Mouse (Mus musculus) embryonic fibroblast, embryonic 13.5 days (primary cell): Measurements from ENCODE around the gene Ppm1h. TPM values are rescaled to one million over a fixed set of nuclear protein-coding genes. Genes with fewer than 3 reads are reported as not detected.

Experiments
- H3K27ac ChIP-seq: 2 replicates; pipeline ENCODE4 v1.5.1; 2012; ENCODE audit warnings: low read length, control low read depth, inconsistent platforms; ENCODE audit not compliant: insufficient read depth
- H3K4me1 ChIP-seq: 2 replicates; pipeline ENCODE4 v1.6.1; 2011; ENCODE audit warnings: low read length; ENCODE audit not compliant: control insufficient read depth, insufficient read depth
- H3K4me3 ChIP-seq: 2 replicates; pipeline ENCODE4 v1.5.1; 2011; ENCODE audit warnings: mild to moderate bottlenecking, control low read depth, low read length; ENCODE audit not compliant: insufficient read depth
- CTCF ChIP-seq: IDR thresholded peaks from 2 replicates; pipeline ENCODE4 v1.5.1; 2011; ENCODE audit warnings: mild to moderate bottlenecking, control low read depth, low read length, moderate library complexity, borderline replicate concordance; ENCODE audit not compliant: insufficient read depth
- POLR2A ChIP-seq: IDR thresholded peaks from 2 replicates; pipeline ENCODE4 v1.6.1; 2011; ENCODE audit warnings: low read depth, mild to moderate bottlenecking, control low read depth, low read length, moderate library complexity
- polyA plus RNA-seq: library from polyadenylated mRNA; stranded (reverse); fragments of >200 nt; gene quantifications from 2 replicates; pipeline ENCODE4 v1.2.4, GENCODE M21; 2011; ENCODE audit warnings: low read depth; ENCODE audit not compliant: missing spikeins, insufficient read length

Ppm1h gene
- polyA plus RNA-seq, 1 experiment = 4.5 TPM

DNA sequence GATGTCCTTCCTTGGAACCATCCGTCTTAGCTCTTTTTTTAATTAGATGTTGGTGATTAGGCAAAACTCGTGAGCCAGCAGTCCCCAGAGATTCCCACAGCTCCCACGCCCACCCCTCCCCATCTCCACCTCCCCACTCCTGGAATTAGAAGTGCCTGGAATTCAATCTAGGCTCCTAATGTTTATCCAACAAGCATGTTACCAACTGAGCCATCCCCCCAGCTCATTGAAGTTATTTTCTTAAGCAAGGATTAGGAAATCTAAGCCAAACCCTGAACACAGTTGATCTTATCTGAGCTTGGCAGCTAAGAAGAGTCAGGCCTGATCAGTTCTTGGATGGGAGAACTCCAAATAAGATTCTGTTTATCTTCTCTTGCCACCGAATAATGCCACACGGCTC, 92.4 kb downstream of the Ppm1h start:
- no peak for TF ChIP-seq CTCF
- Histone ChIP-seq H3K27ac (no peak overlapping the region), H3K4me1 (no peaks in the 10 kb centered on the region), H3K4me3 (no peak overlapping the region)

GRCm38 (mm10) chr10:122774169-122774568, 95.6 kb downstream of the Ppm1h start:
- TF ChIP-seq POLR2A = no peak
- TF ChIP-seq CTCF = no peak
- Histone ChIP-seq H3K4me1 (peaks cover 7% of the 10 kb centered on the region), H3K4me3 (no peak overlapping the region), H3K27ac (no peak overlapping the region)

DNA sequence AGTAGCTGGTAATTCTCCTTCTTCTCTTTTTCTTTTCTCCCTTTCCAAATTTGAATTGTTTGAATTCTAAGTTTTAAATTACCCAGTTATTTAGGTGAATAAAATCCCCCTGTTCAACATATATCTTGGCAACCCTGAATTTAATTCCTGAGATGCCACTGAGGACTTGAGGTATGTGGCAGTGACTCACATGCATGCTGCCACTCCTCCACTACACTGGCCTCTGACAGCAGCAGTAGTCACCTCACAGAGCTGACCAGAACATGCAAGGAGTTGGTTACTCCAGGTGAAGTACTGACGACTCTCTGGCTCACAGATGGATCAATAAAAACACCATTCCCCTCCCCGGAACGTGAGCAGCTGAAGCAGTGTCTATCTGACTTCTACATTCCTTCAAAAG, 98.9 kb downstream of the Ppm1h start:
- H3K4me1 ChIP-seq = peaks cover 7% of the 10 kb centered on the region
- no peak overlapping the region for H3K4me3 ChIP-seq
- no peak overlapping the region for H3K27ac ChIP-seq
- TF ChIP-seq POLR2A (no peak), CTCF (no peak)

- Histone ChIP-seq H3K27ac (no peak overlapping the region), H3K4me3 (no peak overlapping the region), H3K4me1 (peaks cover 7% of the 10 kb centered on the region)
- TF ChIP-seq POLR2A = no peak
- TF ChIP-seq CTCF = no peak
These were observed 99.5 kb downstream of the Ppm1h start for GRCm38 (mm10) chr10:122777939-122778655.

- H3K4me1 ChIP-seq = peaks cover 7% of the 10 kb centered on the region
- TF ChIP-seq POLR2A (no peak), CTCF (no peak)
- no peak overlapping the region for H3K4me3 ChIP-seq
- no peak overlapping the region for H3K27ac ChIP-seq
These were observed 100.8 kb downstream of the Ppm1h start for GRCm38 (mm10) chr10:122779351-122779750.

DNA sequence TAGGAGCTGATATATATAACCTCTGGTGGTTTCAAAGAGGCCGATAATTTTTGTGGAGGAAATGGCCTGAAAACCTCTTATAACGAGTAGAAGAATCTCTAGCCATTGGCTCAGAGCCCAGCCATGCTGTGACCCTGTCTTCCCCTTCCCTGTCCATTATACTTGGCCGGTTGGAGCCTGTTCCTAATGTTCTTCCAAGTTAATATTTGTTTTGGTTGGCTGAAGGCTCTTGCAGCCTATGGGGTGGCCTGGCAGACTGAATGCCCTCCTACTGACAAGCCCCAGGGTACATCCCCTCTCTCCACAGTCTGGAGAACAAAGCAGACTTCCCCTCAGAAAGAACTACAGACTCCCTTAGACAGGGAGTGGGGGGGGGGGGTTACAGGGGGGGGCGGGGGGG, 104.2 kb downstream of the Ppm1h start:
- TF ChIP-seq POLR2A (no peak), CTCF (no peak)
- H3K4me3 ChIP-seq = no peak overlapping the region
- no peaks in the 10 kb centered on the region; the same call in 1 of the 2 replicates for H3K4me1 ChIP-seq
- H3K27ac ChIP-seq = no peak overlapping the region

DNA sequence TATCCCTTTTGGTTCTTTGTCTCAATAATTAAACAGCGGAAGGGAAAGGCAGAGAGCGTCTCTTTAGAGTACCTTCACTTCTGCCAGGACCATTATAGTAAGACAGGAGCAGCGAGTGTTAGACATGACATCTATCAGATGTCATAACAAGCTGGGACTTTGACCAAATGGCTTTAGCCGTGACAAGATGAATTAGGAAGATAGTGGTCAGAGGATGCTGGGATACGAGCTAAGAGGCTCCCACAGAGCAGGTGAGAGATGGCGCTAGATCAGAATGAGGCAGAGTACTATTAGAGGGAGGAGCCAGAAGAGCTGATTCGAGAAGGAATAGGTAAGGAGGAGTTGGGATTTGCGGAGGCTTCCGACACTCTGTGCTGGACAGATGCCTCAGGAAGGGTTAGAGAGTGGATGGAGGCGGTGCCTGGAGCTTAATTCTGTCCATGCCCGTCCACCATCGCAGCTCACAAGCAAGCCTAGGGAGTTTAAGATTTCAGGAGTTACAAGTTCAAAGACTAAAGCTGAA, 111.1 kb downstream of the Ppm1h start:
- no peak overlapping the region for H3K4me3 ChIP-seq
- no peak for TF ChIP-seq CTCF
- no peak for TF ChIP-seq POLR2A
- H3K27ac ChIP-seq = no peak overlapping the region
- no peaks in the 10 kb centered on the region for H3K4me1 ChIP-seq

- Histone ChIP-seq H3K4me1 (no peaks in the 10 kb centered on the region), H3K27ac (no peak overlapping the region), H3K4me3 (no peak overlapping the region)
- TF ChIP-seq POLR2A (no peak), CTCF (no peak)
These were observed 113.7 kb downstream of the Ppm1h start for GRCm38 (mm10) chr10:122792021-122792966.

DNA sequence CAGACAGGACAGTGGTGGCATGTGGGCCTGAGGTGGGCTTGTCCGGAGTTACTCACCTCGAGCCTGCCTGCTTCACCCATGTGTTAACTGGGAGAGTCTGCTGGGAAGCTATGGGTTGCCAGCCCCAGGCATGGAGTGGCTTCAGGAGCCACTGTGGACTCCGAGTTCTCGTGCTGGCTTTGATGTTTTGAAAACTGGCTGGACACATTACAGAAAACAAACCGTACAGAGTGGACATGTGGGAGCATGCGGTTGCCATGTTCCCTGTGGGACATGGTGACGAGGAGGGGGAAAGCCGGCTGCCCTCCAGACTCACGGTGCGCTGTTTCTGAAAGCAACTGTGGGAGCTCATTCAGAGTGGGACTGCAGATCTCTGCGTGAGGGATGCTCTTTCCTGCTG, 114.6 kb downstream of the Ppm1h start:
- H3K4me3 ChIP-seq = no peak overlapping the region
- H3K27ac ChIP-seq = no peak overlapping the region
- TF ChIP-seq CTCF = no peak
- no peak for TF ChIP-seq POLR2A
- H3K4me1 ChIP-seq = no peaks in the 10 kb centered on the region
